Comparison of ENCODE assay signal across 8 mouse cellular contexts in the genomic region with DNA sequence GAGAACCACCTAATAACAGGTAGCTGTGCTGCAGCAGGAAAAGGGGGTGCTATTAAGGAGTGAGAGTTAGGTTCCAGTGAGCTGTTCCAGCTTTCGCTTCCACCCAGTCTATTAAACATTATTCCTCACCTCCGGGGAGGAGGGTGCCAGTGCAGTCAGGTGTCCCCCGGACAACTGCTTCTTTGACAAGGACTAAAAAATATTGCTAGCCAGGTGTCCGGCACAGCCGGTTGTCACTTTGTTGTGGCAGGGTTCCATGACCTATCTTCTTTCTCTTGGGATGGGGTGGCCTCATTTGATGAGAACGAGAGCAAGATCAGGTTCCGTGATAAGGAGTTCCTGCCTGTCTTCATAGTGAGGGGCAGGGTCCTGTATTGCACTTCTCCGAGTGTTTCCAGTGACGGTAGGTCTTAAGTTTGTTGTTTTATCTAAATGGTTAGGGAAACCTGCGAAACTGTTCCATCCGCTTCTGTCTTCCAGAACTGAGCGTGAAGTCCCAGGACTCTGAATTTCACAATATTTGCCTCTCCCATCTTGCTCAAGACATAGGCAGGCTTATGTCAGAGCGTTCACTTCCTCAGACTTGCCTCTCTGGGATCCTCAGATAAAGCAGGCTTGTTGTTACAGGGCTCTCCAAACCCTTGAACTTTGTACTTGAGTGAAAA. TPM values are rescaled to one million over a fixed set of nuclear protein-coding genes. Genes with fewer than 3 reads are reported as not detected.
DNase-seq lines count a peak whose midpoint lies in the region; ATAC-seq and TF ChIP-seq lines count a peak whose summit lies in the region.

No protein-coding gene starts in this region.

- DNase-seq in gastrocnemius, adult 2 months: peak; percentile 72
- DNase-seq in gastrocnemius, postnatal 36 days: no peak
- DNase-seq in forebrain, embryonic 14.5 days (ENCODE audit: low spot score): no peak
- peak; percentile 62 for DNase-seq in lung, embryonic 14.5 days
- no peak for DNase-seq in left cerebral cortex, postnatal 36 days (ENCODE audit: low spot score in 2 of 2)

- H3K27ac ChIP-seq in gastrocnemius, adult 2 months: peak overlapping the region; percentile 100
- H3K27ac ChIP-seq in bone marrow macrophage, adult 2 months (ENCODE audit: insufficient read depth, low read depth, low read length): peak overlapping the region; percentile 80
- H3K27ac ChIP-seq in forebrain, embryonic 14.5 days (ENCODE audit: low read depth, low read length): no peak overlapping the region
- H3K27ac ChIP-seq in lung, embryonic 14.5 days (ENCODE audit: low read depth): peak overlapping the region; percentile 63
- H3K27ac ChIP-seq in small intestine, adult 2 months (ENCODE audit: insufficient read depth, low read depth, low read length): peak overlapping the region; percentile 85

- peak overlapping the region; percentile 88 for H3K4me3 ChIP-seq in gastrocnemius, adult 2 months
- peak overlapping the region; percentile 92 for H3K4me3 ChIP-seq in bone marrow macrophage, adult 2 months (ENCODE audit: insufficient read depth, low read length)
- peak overlapping the region; percentile 52 for H3K4me3 ChIP-seq in forebrain, embryonic 14.5 days (ENCODE audit: low read depth, low read length)
- peak overlapping the region; percentile 72 for H3K4me3 ChIP-seq in lung, embryonic 14.5 days (ENCODE audit: low read depth, low read length)
- H3K4me3 ChIP-seq in small intestine, adult 2 months (ENCODE audit: low read depth, low read length): peak overlapping the region; percentile 75

- no peaks in the 10 kb centered on the region for H3K27me3 ChIP-seq in forebrain, embryonic 14.5 days (replicated peaks; ENCODE audit: control insufficient read depth, insufficient read depth, low read length)
- H3K27me3 ChIP-seq in lung, embryonic 14.5 days (ENCODE audit: insufficient read depth, low read length): no peaks in the 10 kb centered on the region
- H3K27me3 ChIP-seq in small intestine, adult 2 months (ENCODE audit: control insufficient read depth, insufficient read depth, low read length): no peaks in the 10 kb centered on the region

- H3K4me1 ChIP-seq in bone marrow macrophage, adult 2 months (ENCODE audit: control insufficient read depth, insufficient read depth, low read length): peaks cover 43% of the 10 kb centered on the region
- no peaks in the 10 kb centered on the region for H3K4me1 ChIP-seq in forebrain, embryonic 14.5 days (ENCODE audit: control insufficient read depth, insufficient read depth, low read length)
- peaks cover 7% of the 10 kb centered on the region for H3K4me1 ChIP-seq in lung, embryonic 14.5 days (ENCODE audit: insufficient read depth)
- H3K4me1 ChIP-seq in small intestine, adult 2 months (ENCODE audit: control insufficient read depth, insufficient read depth, insufficient read length, low read length): peaks cover 17% of the 10 kb centered on the region

- no peak for TF ChIP-seq CTCF in gastrocnemius, adult 2 months (IDR thresholded peaks at IDR 0.05)
- TF ChIP-seq CTCF in bone marrow macrophage, adult 2 months (IDR thresholded peaks at IDR 0.05; ENCODE audit: low read depth, low read length): no peak
- no peak for TF ChIP-seq CTCF in lung, embryonic 14.5 days (IDR thresholded peaks at IDR 0.05; ENCODE audit: low read depth)
- no peak for TF ChIP-seq CTCF in small intestine, adult 2 months (IDR thresholded peaks at IDR 0.05; ENCODE audit: extremely low read depth, insufficient read length, insufficient replicate concordance, low read depth, low read length)

- H3K36me3 ChIP-seq in forebrain, embryonic 14.5 days (ENCODE audit: control insufficient read depth, insufficient read depth, low read length): no peaks in the 10 kb centered on the region
- H3K36me3 ChIP-seq in lung, embryonic 14.5 days (ENCODE audit: insufficient read depth): peaks cover 10% of the 10 kb centered on the region; the same call in 1 of the 2 replicates
- H3K36me3 ChIP-seq in small intestine, adult 2 months (ENCODE audit: control insufficient read depth, insufficient read depth, low read length): peaks cover 9% of the 10 kb centered on the region

- H3K9me3 ChIP-seq in forebrain, embryonic 14.5 days (replicated peaks; ENCODE audit: control insufficient read depth, low read length): no peaks in the 10 kb centered on the region
- no peaks in the 10 kb centered on the region for H3K9me3 ChIP-seq in lung, embryonic 14.5 days (ENCODE audit: low read depth, low read length)

- peak overlapping the region; percentile 83 for H3K4me2 ChIP-seq in forebrain, embryonic 14.5 days (ENCODE audit: low read length)
- H3K4me2 ChIP-seq in lung, embryonic 14.5 days: peak overlapping the region; percentile 96

- WGBS in forebrain, embryonic 14.5 days: 65% methylated on average over 13 of the region's 13 CpGs
- 18% methylated on average over 13 of the region's 13 CpGs for WGBS in lung, embryonic 14.5 days
- 4% methylated on average over 13 of the region's 13 CpGs for WGBS in small intestine, adult 2 months

- intact Hi-C loops in gastrocnemius, adult 2 months (cut with DNase I): loop anchor here (10.0 kb wide), 1 partner anchor 306 kb away; no protein-coding TSS in a partner anchor
- intact Hi-C loops in gastrocnemius, postnatal 36 days (cut with DNase I): no loop called here
- intact Hi-C loops in left cerebral cortex, postnatal 36 days (cut with DNase I): no loop called here

- TF ChIP-seq POLR2A in bone marrow macrophage, adult 2 months (IDR thresholded peaks at IDR 0.05; ENCODE audit: borderline replicate concordance, low read depth, low read length): no peak
- no peak for TF ChIP-seq POLR2A in small intestine, adult 2 months (IDR thresholded peaks at IDR 0.05; ENCODE audit: low read depth, low read length)

- ATAC-seq in forebrain, embryonic 14.5 days: no peak
- peak; percentile 20 for ATAC-seq in inflammation-experienced regulatory T-cells, adult 6 months
- no peak for ATAC-seq in lung, embryonic 14.5 days (ENCODE audit: insufficient read depth)

- peak overlapping the region; percentile 80 for H3K9ac ChIP-seq in forebrain, embryonic 14.5 days (ENCODE audit: low read length)
- peak overlapping the region; percentile 80 for H3K9ac ChIP-seq in lung, embryonic 14.5 days

RNA-seq across cellular contexts. Expression of a gene that starts 0.7 kb away (rescaled TPM):
- total RNA-seq in gastrocnemius, adult 2 months (2021): 10 to 100 TPM; 18.5 to 19.4 TPM
- 10 to 100 TPM; 16.2 to 18.3 TPM for total RNA-seq in gastrocnemius, postnatal 36 days (2021)
- polyA plus RNA-seq in bone marrow macrophage, adult 2 months (2012; ENCODE audit: insufficient read depth, insufficient read length, missing spikeins): 34.5 and 35.0 TPM in 2 replicates
- 3.6 and 4.2 TPM in 2 replicates for polyA plus RNA-seq in forebrain, embryonic 14.5 days (2014; fragmentation: Nextera tagmentation; extraction: Ambion mirVana)
- polyA plus RNA-seq in inflammation-experienced regulatory T-cells, adult 6 months (2017; shearing (Covaris generic)): 10 to 100 TPM in 1 of 3 experiments, 1 to 10 TPM in 2; 9.1 to 14.6 (median 9.5) TPM
- polyA plus RNA-seq in lung, embryonic 14.5 days (2014; fragmentation: Nextera tagmentation; extraction: Ambion mirVana): 7.7 and 8.0 TPM in 2 replicates
- 57.0 and 73.1 TPM in 2 replicates for polyA plus RNA-seq in small intestine, adult 2 months (2012; rRNA removed)
- total RNA-seq in left cerebral cortex, postnatal 36 days (2021): 10 to 100 TPM; 15.1 to 15.9 TPM

Comparison
In these comparisons a context has a peak if more than half of its experiments do, and no peak if none do; other contexts are left out.
1. DNase-seq: peak in gastrocnemius, adult 2 months (single experiment) and lung, embryonic 14.5 days (single experiment); none in gastrocnemius, postnatal 36 days (0 of 2), forebrain, embryonic 14.5 days (single experiment) and left cerebral cortex, postnatal 36 days (0 of 2).
2. Peak in every context shown above with its lines, with median percentiles within 50 percentile points of each other: H3K4me3 ChIP-seq.